Mouse (Mus musculus) neural tube, embryonic 11.5 days (tissue): ENCODE measurements around the gene Irf8. TPM values are rescaled to one million over a fixed set of nuclear protein-coding genes. Genes with fewer than 3 reads are reported as not detected.

Experiments
- ATAC-seq: fragments of 200-750 bp; cut with Nextera tagmentation; 2 replicates; pipeline ENCODE4 v1.8.0; 2017; ENCODE audit warnings: moderate number of reproducible peaks, mild to moderate bottlenecking, moderate TSS enrichment, moderate library complexity; ENCODE audit not compliant: insufficient read depth, low FRiP score, low TSS enrichment
- DNase-seq: peaks from one replicate; pipeline ENCODE4 v3.0.0-alpha.2; 2015; ENCODE audit warnings: low spot score
- H3K27ac ChIP-seq: fragments of 300-500 bp; sonication (generic); 2 replicates; pipeline ENCODE4 v1.5.1; 2014; ENCODE audit warnings: low read depth, mild to moderate bottlenecking, low read length
- H3K27me3 ChIP-seq: fragments of 300-500 bp; sonication (generic); 2 replicates; pipeline ENCODE4 v1.6.1; 2014; ENCODE audit warnings: mild to moderate bottlenecking, low read length, mixed read lengths; ENCODE audit not compliant: control insufficient read depth, insufficient read depth
- H3K36me3 ChIP-seq: fragments of 300-500 bp; sonication (generic); 2 replicates; pipeline ENCODE4 v1.6.1; 2014; ENCODE audit warnings: mild to moderate bottlenecking, low read length, moderate library complexity, mixed read lengths; ENCODE audit not compliant: control insufficient read depth, insufficient read depth
- H3K4me1 ChIP-seq: fragments of 300-500 bp; sonication (generic); 2 replicates; pipeline ENCODE4 v1.6.1; 2014; ENCODE audit warnings: low read length, mixed read lengths; ENCODE audit not compliant: control insufficient read depth, insufficient read depth
- H3K4me2 ChIP-seq: fragments of 300-500 bp; sonication (generic); 2 replicates; pipeline ENCODE4 v1.6.1; 2014; ENCODE audit warnings: low read depth, mild to moderate bottlenecking, moderate library complexity
- H3K4me3 ChIP-seq: fragments of 300-500 bp; sonication (generic); 2 replicates; pipeline ENCODE4 v1.5.1; 2014; ENCODE audit warnings: low read depth, low read length
- H3K9ac ChIP-seq: fragments of 300-500 bp; sonication (generic); 2 replicates; pipeline ENCODE4 v1.6.1; 2014; ENCODE audit warnings: mild to moderate bottlenecking, low read length
- H3K9me3 ChIP-seq: fragments of 300-500 bp; sonication (generic); 2 replicates; pipeline ENCODE4 v1.6.1; 2016; ENCODE audit warnings: low read length; ENCODE audit not compliant: control insufficient read depth
- WGBS: fragments of 180-500 bp; shearing (Covaris S2); extraction: QIAGEN DNeasy Blood & Tissue Kit; methylation state at CpG from one replicate; pipeline ENCODE4 v1.1.7; 2014; 5-methylcytosine and 5-hydroxymethylcytosine counted together
- polyA plus RNA-seq: library from polyadenylated mRNA; unstranded; fragments of >200 nt; fragmentation: Nextera tagmentation; extraction: Ambion mirVana; gene quantifications from 2 replicates; pipeline ENCODE4 v1.2.1, GENCODE M21; 2014

The Irf8 gene
- polyA plus RNA-seq, 1 experiment from 2014 or later, result 3.6 TPM

GRCm38 (mm10) chr8:120726051-120726450 is 10.1 kb upstream of the Irf8 start:
- DNase-seq (no peak), ATAC-seq (no peak)
- Histone ChIP-seq H3K4me2 (no peak overlapping the region), H3K27ac (no peak overlapping the region), H3K9me3 (no peaks in the 10 kb centered on the region), H3K36me3 (no peaks in the 10 kb centered on the region), H3K4me1 (no peaks in the 10 kb centered on the region), H3K9ac (no peak overlapping the region), H3K27me3 (no peaks in the 10 kb centered on the region), H3K4me3 (no peak overlapping the region)
- 75% methylated on average over 5 of the region's 5 CpGs for WGBS

- H3K4me1 ChIP-seq, result no peaks in the 10 kb centered on the region
- no peak overlapping the region for H3K9ac ChIP-seq
- H3K27ac ChIP-seq, result no peak overlapping the region
- no peak overlapping the region for H3K4me3 ChIP-seq
- no peak for ATAC-seq
- no peaks in the 10 kb centered on the region for H3K27me3 ChIP-seq
- no peaks in the 10 kb centered on the region for H3K36me3 ChIP-seq
- H3K4me2 ChIP-seq, result no peak overlapping the region
- 78% methylated on average over 9 of the region's 9 CpGs for WGBS
- H3K9me3 ChIP-seq, result no peaks in the 10 kb centered on the region
- DNase-seq, result no peak
Measured at GRCm38 (mm10) chr8:120728488-120729160, 7.5 kb upstream of the Irf8 start.

GRCm38 (mm10) chr8:120731582-120731981 is 4.6 kb upstream of the Irf8 start:
- Histone ChIP-seq H3K4me3 (no peak overlapping the region), H3K9ac (no peak overlapping the region)
- no peak for DNase-seq

GRCm38 (mm10) chr8:120732068-120732467 is 4.1 kb upstream of the Irf8 start:
- Histone ChIP-seq H3K27ac (no peak overlapping the region), H3K36me3 (no peaks in the 10 kb centered on the region), H3K27me3 (peaks cover 20% of the 10 kb centered on the region), H3K4me2 (no peak overlapping the region), H3K9ac (no peak overlapping the region), H3K9me3 (no peaks in the 10 kb centered on the region), H3K4me3 (no peak overlapping the region), H3K4me1 (peaks cover 4% of the 10 kb centered on the region; the same call in 1 of the 2 replicates)
- DNase-seq (peak; percentile 29), ATAC-seq (no peak)
- 39% methylated on average over 5 of the region's 6 CpGs for WGBS

More at GRCm38 (mm10) chr8:120731582-120731981, 4.6 kb upstream of the Irf8 start:
- WGBS, result 42% methylated on average over 14 of the region's 14 CpGs
- H3K4me1 ChIP-seq, result peaks cover 4% of the 10 kb centered on the region; the same call in 1 of the 2 replicates
- peaks cover 17% of the 10 kb centered on the region for H3K27me3 ChIP-seq
- H3K36me3 ChIP-seq, result no peaks in the 10 kb centered on the region
- no peak overlapping the region for H3K27ac ChIP-seq
- no peak overlapping the region for H3K4me2 ChIP-seq
- ATAC-seq, result no peak
- no peaks in the 10 kb centered on the region for H3K9me3 ChIP-seq

- DNase-seq (peak; percentile 54), ATAC-seq (no peak)
- Histone ChIP-seq H3K9ac (peak overlapping the region; percentile 48), H3K27me3 (peaks cover 20% of the 10 kb centered on the region), H3K27ac (no peak overlapping the region), H3K4me2 (peak overlapping the region; percentile 81), H3K4me3 (peak overlapping the region; percentile 43), H3K4me1 (peaks cover 4% of the 10 kb centered on the region; the same call in 1 of the 2 replicates), H3K36me3 (no peaks in the 10 kb centered on the region), H3K9me3 (no peaks in the 10 kb centered on the region)
- 4% methylated on average over 11 of the region's 11 CpGs for WGBS
Measured at GRCm38 (mm10) chr8:120736486-120736885, 328 bp downstream of the Irf8 start.

GRCm38 (mm10) chr8:120737166-120737565 is 1.0 kb downstream of the Irf8 start:
- Histone ChIP-seq H3K36me3 (no peaks in the 10 kb centered on the region), H3K4me2 (no peak overlapping the region), H3K27ac (no peak overlapping the region), H3K4me1 (peaks cover 4% of the 10 kb centered on the region; the same call in 1 of the 2 replicates), H3K4me3 (no peak overlapping the region), H3K27me3 (peaks cover 20% of the 10 kb centered on the region), H3K9me3 (no peaks in the 10 kb centered on the region), H3K9ac (no peak overlapping the region)
- 52% methylated on average over 7 of the region's 7 CpGs for WGBS
- ATAC-seq (no peak), DNase-seq (no peak)

- Histone ChIP-seq H3K4me1 (peaks cover 4% of the 10 kb centered on the region; the same call in 1 of the 2 replicates), H3K4me2 (no peak overlapping the region)
Measured at GRCm38 (mm10) chr8:120738771-120739170, 2.6 kb downstream of the Irf8 start.

GRCm38 (mm10) chr8:120739526-120739925 is 3.4 kb downstream of the Irf8 start:
- ATAC-seq, result no peak
- 93% methylated on average over 15 of the region's 15 CpGs for WGBS
- no peak overlapping the region for H3K9ac ChIP-seq
- H3K27ac ChIP-seq, result no peak overlapping the region
- H3K4me1 ChIP-seq, result peaks cover 4% of the 10 kb centered on the region; the same call in 1 of the 2 replicates
- H3K27me3 ChIP-seq, result peaks cover 17% of the 10 kb centered on the region
- H3K4me2 ChIP-seq, result no peak overlapping the region
- no peaks in the 10 kb centered on the region for H3K9me3 ChIP-seq
- H3K4me3 ChIP-seq, result no peak overlapping the region
- H3K36me3 ChIP-seq, result no peaks in the 10 kb centered on the region
- no peak for DNase-seq

More at GRCm38 (mm10) chr8:120738771-120739170, 2.6 kb downstream of the Irf8 start:
- Histone ChIP-seq H3K4me3 (no peak overlapping the region), H3K9me3 (no peaks in the 10 kb centered on the region), H3K36me3 (no peaks in the 10 kb centered on the region), H3K9ac (no peak overlapping the region), H3K27ac (no peak overlapping the region), H3K27me3 (peaks cover 20% of the 10 kb centered on the region)
- no peak for DNase-seq
- ATAC-seq, result no peak
- 72% methylated on average over 4 of the region's 4 CpGs for WGBS

GRCm38 (mm10) chr8:120740579-120740978 is 4.4 kb downstream of the Irf8 start:
- Histone ChIP-seq H3K36me3 (no peaks in the 10 kb centered on the region), H3K27ac (no peak overlapping the region), H3K27me3 (peaks cover 7% of the 10 kb centered on the region), H3K4me2 (no peak overlapping the region), H3K9me3 (no peaks in the 10 kb centered on the region), H3K9ac (no peak overlapping the region), H3K4me3 (no peak overlapping the region), H3K4me1 (peaks cover 2% of the 10 kb centered on the region; the same call in 1 of the 2 replicates)
- 69% methylated on average over 2 of the region's 2 CpGs for WGBS
- ATAC-seq (no peak), DNase-seq (no peak)
